Mouse (Mus musculus) cerebellum, adult 2 months (tissue): ENCODE results near the gene 2010111I01Rik.

Experiments
- CTCF ChIP-seq: fragments of 200-500 bp; IDR thresholded peaks from 2 replicates; pipeline ENCODE4 v1.5.1; 2011; ENCODE audit warnings: low read depth, mild to moderate bottlenecking, control low read depth, low read length, moderate library complexity, borderline replicate concordance; ENCODE audit not compliant: insufficient read depth
- POLR2A ChIP-seq: fragments of 200-500 bp; IDR thresholded peaks from 2 replicates; pipeline ENCODE4 v1.6.1; 2011; ENCODE audit warnings: low read length, control low read depth, borderline replicate concordance; ENCODE audit not compliant: insufficient read depth

DNA sequence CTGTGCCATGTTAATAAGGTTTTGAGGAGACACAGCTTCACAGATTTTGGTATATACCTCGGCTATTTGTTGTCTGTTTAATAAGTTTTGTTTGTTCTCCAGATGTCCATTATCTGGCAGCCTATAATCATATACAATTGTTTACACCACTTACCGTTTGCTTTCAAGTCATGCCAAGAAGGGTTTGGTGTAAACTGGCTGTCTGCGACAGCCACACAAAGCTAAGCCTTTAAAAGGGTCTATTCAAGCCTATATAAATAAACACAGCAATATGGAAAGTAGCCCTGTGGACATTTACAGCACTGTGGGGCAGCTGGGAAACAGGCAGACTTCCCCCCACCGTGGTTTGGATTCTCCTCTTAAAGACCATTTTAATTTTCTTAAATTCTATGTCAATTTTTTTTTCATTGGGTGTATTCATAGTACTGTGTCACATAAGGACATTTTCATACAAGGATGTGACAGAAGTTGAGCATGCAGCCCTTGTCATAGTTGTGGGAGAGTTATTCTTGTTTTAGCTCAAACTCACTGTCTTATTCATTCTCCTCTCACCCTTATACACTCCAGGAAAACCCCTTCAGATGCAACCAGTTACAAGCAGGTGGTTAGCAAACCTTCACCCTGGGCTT, 15.0 kb upstream of the 2010111I01Rik start:
- TF ChIP-seq CTCF (no peak), POLR2A (no peak)
